Mouse (Mus musculus): Measurements from ENCODE around the gene Timp3.

DNA sequence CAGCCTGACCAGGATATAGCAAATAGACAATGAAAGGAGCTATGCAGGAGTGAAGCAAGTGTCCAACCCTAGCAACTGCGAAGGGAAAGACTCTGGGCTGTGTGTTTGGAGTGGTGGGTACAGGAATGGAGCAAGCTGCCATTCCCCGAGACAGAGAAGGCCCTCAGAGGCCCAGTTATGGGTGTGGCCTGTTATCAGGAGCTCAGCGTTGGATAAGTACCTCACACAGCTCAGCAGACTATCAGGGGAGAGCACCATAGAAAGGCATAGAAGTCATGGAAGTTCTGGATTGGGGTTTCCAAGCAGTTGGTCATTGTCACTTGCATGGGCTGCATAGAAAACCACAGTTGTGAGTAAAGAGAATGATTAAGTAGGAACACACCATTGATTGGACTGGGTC is 32.8 kb downstream of the Timp3 start:
- no peak for TF ChIP-seq CTCF (IDR thresholded peaks at IDR 0.05)
- TF ChIP-seq EP300 (IDR thresholded peaks at IDR 0.05) = no peak
